Mouse (Mus musculus): Measurements from ENCODE around the gene Mis12.

The Mis12 gene

DNA sequence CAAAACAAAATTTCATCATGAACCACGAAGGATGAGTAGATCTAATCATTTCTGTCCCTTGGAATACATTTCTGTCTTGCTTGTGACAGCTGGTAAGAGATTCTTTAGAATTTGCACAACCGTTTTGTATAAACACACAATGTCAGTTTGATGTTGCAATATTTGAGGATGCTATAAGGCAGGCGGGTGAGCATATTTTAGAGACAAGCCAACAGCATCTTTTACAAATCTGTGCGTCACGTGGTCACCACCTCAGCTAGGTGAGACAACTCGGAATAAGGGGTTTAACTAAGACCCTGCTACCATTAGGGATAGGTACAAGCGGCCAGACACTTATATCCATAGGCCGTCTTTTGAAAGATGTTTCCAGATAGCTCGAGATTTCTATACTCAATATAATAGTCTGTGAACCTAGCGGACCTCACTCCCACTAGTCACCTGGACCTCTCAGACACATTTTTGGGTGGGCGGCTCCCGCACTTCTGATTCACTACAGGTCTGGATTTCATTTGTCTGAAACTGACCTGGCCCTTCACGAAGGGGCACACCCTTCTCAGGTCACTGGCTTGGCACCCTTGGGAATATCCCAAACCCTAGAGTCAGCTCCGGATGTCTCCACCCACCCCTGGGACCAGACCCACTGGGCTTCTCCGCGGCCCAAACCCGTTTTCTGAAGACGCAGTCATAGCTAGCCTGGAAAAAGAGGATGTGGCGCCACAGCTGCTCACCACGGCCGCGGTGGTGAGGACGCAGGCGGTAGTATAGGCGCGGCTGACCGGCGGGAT is 803 bp upstream of the Mis12 start:
- no peak for DNase-seq

- DNase-seq: no peak
Observed at GRCm38 (mm10) chr11:71028280-71028679, 8.9 kb downstream of the Mis12 start.

DNA sequence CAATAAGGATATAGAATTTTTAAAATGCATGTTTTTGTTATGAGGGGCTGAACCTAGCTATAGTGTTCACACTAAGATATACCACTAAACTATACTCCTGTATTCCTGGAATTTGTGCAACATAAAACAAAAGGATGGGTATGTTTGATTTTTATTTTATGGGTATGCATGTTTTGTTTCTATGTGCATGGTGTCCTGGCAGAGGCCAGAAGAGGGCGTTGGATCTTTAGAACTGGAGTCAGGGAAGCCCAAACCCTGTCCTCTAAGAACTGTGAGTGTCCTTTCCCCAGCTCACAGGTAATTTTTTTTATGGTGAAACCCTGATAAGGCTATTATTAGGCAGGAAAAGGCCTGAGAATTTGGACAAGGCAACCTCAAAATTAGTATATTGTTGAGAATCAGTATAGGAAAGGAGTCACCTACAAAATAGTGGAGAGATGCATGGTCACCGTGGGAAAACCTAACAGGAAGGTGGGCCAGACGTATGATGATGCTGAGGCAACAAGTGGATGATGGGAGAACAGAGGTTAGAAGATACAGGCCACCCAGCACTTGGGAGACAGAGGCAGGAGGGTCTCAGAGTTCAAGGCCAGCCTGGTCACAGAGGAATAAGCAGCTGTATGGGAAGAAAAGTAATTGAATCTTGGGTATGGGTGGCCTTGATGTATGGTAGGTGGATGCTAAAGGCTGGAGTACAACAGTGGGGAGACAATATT is 10.2 kb downstream of the Mis12 start:
- no peak for DNase-seq

GRCm38 (mm10) chr11:71032070-71032469 is 12.7 kb downstream of the Mis12 start:
- no peak for DNase-seq

- DNase-seq: no peak
Observed at GRCm38 (mm10) chr11:71032491-71033162, 13.2 kb downstream of the Mis12 start.

- DNase-seq: peak in 1 of 2 experiments; percentile 20
Observed at GRCm38 (mm10) chr11:71033163-71033761, 13.9 kb downstream of the Mis12 start, which contains the start of gene 6330403K07Rik. TSS of gene 6330403K07Rik (minus strand) at chr11:71033513.

DNA sequence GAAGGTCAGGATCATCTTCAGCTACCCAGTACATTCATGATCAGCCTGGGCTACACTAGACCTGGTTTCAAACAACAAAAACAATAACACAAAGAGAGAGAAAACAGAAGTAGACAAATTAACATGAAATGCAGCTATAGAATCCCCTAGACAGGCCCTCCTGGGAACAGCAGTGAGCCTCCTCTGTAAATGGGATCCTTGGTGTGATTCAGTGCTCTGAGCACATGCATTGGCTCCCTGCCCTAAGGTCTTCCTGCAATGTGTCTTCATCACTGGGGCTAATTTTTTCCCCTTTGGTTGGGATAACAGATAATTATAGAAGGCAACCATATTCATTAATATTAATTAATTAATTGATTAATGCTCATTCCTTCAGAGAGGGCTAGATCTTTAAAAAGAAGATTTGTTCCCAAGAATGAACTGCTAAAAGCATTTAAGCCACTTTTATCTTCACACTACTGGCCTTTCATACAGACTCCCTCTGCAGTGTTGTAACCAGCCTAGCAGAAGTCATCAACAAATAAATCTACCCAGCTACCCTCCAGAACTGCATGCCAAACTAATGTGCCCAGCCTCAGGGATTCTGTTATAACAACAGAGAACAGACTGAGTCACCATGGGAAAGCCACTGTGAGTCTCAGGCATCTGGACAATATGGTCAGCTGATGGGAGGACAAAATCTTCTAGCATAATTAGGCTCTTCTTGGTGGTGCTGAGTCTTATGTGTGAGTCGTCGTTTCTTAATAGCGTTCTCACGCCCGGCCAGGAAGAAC is 20.3 kb downstream of the Mis12 start:
- no peak for DNase-seq

- DNase-seq: no peak
Observed at GRCm38 (mm10) chr11:71052554-71052953, 33.1 kb downstream of the Mis12 start.

DNA sequence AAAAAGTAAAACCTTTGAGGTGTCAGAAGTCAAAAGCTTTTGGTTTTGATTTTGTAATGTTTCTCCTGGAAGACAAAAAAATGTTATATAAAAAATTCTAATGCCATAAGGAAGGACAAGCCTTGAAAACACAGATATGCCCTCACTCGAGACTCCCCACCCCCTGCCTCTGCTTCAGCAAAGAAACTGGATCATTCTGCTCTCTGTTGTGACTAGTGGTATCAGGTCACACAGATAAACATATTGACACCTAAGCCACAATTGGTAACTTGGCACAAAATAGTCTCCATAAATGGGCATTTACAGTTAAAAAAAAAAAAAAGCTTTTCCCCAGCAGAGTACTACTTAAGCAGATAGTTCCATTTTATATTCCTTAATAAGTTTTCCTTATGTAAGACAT is 56.9 kb downstream of the Mis12 start:
- no peak for DNase-seq

All from lung, adult 18-20 months (tissue).